Mouse (Mus musculus): ENCODE measurements around the gene Vmp1. TPM values are rescaled to one million over a fixed set of nuclear protein-coding genes. Genes with fewer than 3 reads are reported as not detected.

Vmp1 gene
- polyA plus RNA-seq, 1 experiment from 2014 or later, result 99.7 TPM

- no peak overlapping the region for H3K27ac ChIP-seq (replicated peaks; ENCODE audit: low read depth, low read length)
- H3K36me3 ChIP-seq (replicated peaks; ENCODE audit: control insufficient read depth, insufficient read depth, low read depth, low read length), result no peaks in the 10 kb centered on the region; the same call in 1 of the 2 replicates
- ATAC-seq (replicated peaks; ENCODE audit: insufficient number of reproducible peaks, low FRiP score, low TSS enrichment, low read depth), result no peak
- no peaks in the 10 kb centered on the region for H3K9me3 ChIP-seq (replicated peaks; ENCODE audit: control insufficient read depth, low read length)
- 89% methylated on average over 3 of the region's 3 CpGs for WGBS
- no peak overlapping the region for H3K4me3 ChIP-seq (ENCODE audit: low read depth, low read length)
- H3K27me3 ChIP-seq (ENCODE audit: control insufficient read depth, insufficient read depth, low read length), result no peaks in the 10 kb centered on the region
- no peak overlapping the region for H3K4me2 ChIP-seq (ENCODE audit: low read depth, low read length)
- H3K9ac ChIP-seq (replicated peaks; ENCODE audit: low read length), result no peak overlapping the region
- H3K4me1 ChIP-seq (ENCODE audit: control insufficient read depth, insufficient read depth, low read length), result no peaks in the 10 kb centered on the region
- no peak for DNase-seq (ENCODE audit: low spot score)
These were observed 15.5 kb downstream of the Vmp1 start for GRCm38 (mm10) chr11:86668169-86668568.

- H3K9ac ChIP-seq (replicated peaks; ENCODE audit: low read length), result no peak overlapping the region
- ATAC-seq (replicated peaks; ENCODE audit: insufficient number of reproducible peaks, low FRiP score, low TSS enrichment, low read depth), result no peak
- 91% methylated on average over 2 of the region's 2 CpGs for WGBS
These were observed 16.1 kb downstream of the Vmp1 start for GRCm38 (mm10) chr11:86667553-86667952.

GRCm38 (mm10) chr11:86664406-86664805 is 19.2 kb downstream of the Vmp1 start:
- Histone ChIP-seq H3K36me3 (replicated peaks; ENCODE audit: control insufficient read depth, insufficient read depth, low read depth, low read length) (no peaks in the 10 kb centered on the region; the same call in 1 of the 2 replicates), H3K9ac (replicated peaks; ENCODE audit: low read length) (no peak overlapping the region), H3K4me1 (ENCODE audit: control insufficient read depth, insufficient read depth, low read length) (no peaks in the 10 kb centered on the region), H3K4me3 (ENCODE audit: low read depth, low read length) (no peak overlapping the region), H3K27ac (replicated peaks; ENCODE audit: low read depth, low read length) (no peak overlapping the region), H3K4me2 (ENCODE audit: low read depth, low read length) (no peak overlapping the region), H3K27me3 (ENCODE audit: control insufficient read depth, insufficient read depth, low read length) (no peaks in the 10 kb centered on the region), H3K9me3 (replicated peaks; ENCODE audit: control insufficient read depth, low read length) (no peaks in the 10 kb centered on the region)
- DNase-seq (ENCODE audit: low spot score), result no peak
- 90% methylated on average over 3 of the region's 3 CpGs for WGBS
- no peak for ATAC-seq (replicated peaks; ENCODE audit: insufficient number of reproducible peaks, low FRiP score, low TSS enrichment, low read depth)

More at GRCm38 (mm10) chr11:86667553-86667952, 16.1 kb downstream of the Vmp1 start:
- Histone ChIP-seq H3K4me3 (ENCODE audit: low read depth, low read length) (no peak overlapping the region), H3K4me2 (ENCODE audit: low read depth, low read length) (no peak overlapping the region), H3K36me3 (replicated peaks; ENCODE audit: control insufficient read depth, insufficient read depth, low read depth, low read length) (no peaks in the 10 kb centered on the region; the same call in 1 of the 2 replicates), H3K27ac (replicated peaks; ENCODE audit: low read depth, low read length) (no peak overlapping the region), H3K9me3 (replicated peaks; ENCODE audit: control insufficient read depth, low read length) (no peaks in the 10 kb centered on the region), H3K27me3 (ENCODE audit: control insufficient read depth, insufficient read depth, low read length) (no peaks in the 10 kb centered on the region), H3K4me1 (ENCODE audit: control insufficient read depth, insufficient read depth, low read length) (no peaks in the 10 kb centered on the region)
- DNase-seq (ENCODE audit: low spot score), result no peak

GRCm38 (mm10) chr11:86663977-86664376 is 19.7 kb downstream of the Vmp1 start:
- no peak overlapping the region for H3K4me3 ChIP-seq (ENCODE audit: low read depth, low read length)
- no peaks in the 10 kb centered on the region; the same call in 1 of the 2 replicates for H3K36me3 ChIP-seq (replicated peaks; ENCODE audit: control insufficient read depth, insufficient read depth, low read depth, low read length)
- H3K27ac ChIP-seq (replicated peaks; ENCODE audit: low read depth, low read length), result no peak overlapping the region
- H3K9ac ChIP-seq (replicated peaks; ENCODE audit: low read length), result no peak overlapping the region
- no peak for DNase-seq (ENCODE audit: low spot score)
- H3K4me1 ChIP-seq (ENCODE audit: control insufficient read depth, insufficient read depth, low read length), result no peaks in the 10 kb centered on the region
- H3K27me3 ChIP-seq (ENCODE audit: control insufficient read depth, insufficient read depth, low read length), result no peaks in the 10 kb centered on the region
- no peak overlapping the region for H3K4me2 ChIP-seq (ENCODE audit: low read depth, low read length)
- ATAC-seq (replicated peaks; ENCODE audit: insufficient number of reproducible peaks, low FRiP score, low TSS enrichment, low read depth), result no peak
- H3K9me3 ChIP-seq (replicated peaks; ENCODE audit: control insufficient read depth, low read length), result no peaks in the 10 kb centered on the region

- no peaks in the 10 kb centered on the region for H3K4me1 ChIP-seq (ENCODE audit: control insufficient read depth, insufficient read depth, low read length)
- no peaks in the 10 kb centered on the region for H3K27me3 ChIP-seq (ENCODE audit: control insufficient read depth, insufficient read depth, low read length)
- no peak overlapping the region for H3K9ac ChIP-seq (replicated peaks; ENCODE audit: low read length)
- H3K4me3 ChIP-seq (ENCODE audit: low read depth, low read length), result no peak overlapping the region
- no peaks in the 10 kb centered on the region; the same call in 1 of the 2 replicates for H3K36me3 ChIP-seq (replicated peaks; ENCODE audit: control insufficient read depth, insufficient read depth, low read depth, low read length)
- DNase-seq (ENCODE audit: low spot score), result no peak
- ATAC-seq (replicated peaks; ENCODE audit: insufficient number of reproducible peaks, low FRiP score, low TSS enrichment, low read depth), result no peak
- H3K4me2 ChIP-seq (ENCODE audit: low read depth, low read length), result no peak overlapping the region
- 88% methylated on average over 8 of the region's 8 CpGs for WGBS
- H3K27ac ChIP-seq (replicated peaks; ENCODE audit: low read depth, low read length), result no peak overlapping the region
- H3K9me3 ChIP-seq (replicated peaks; ENCODE audit: control insufficient read depth, low read length), result no peaks in the 10 kb centered on the region
These were observed 20.4 kb downstream of the Vmp1 start for GRCm38 (mm10) chr11:86662986-86663895.

- no peaks in the 10 kb centered on the region for H3K4me1 ChIP-seq (ENCODE audit: control insufficient read depth, insufficient read depth, low read length)
- H3K27ac ChIP-seq (replicated peaks; ENCODE audit: low read depth, low read length), result no peak overlapping the region
- no peaks in the 10 kb centered on the region for H3K9me3 ChIP-seq (replicated peaks; ENCODE audit: control insufficient read depth, low read length)
- DNase-seq (ENCODE audit: low spot score), result no peak
- no peak overlapping the region for H3K4me2 ChIP-seq (ENCODE audit: low read depth, low read length)
- no peak overlapping the region for H3K4me3 ChIP-seq (ENCODE audit: low read depth, low read length)
- no peak for ATAC-seq (replicated peaks; ENCODE audit: insufficient number of reproducible peaks, low FRiP score, low TSS enrichment, low read depth)
- H3K9ac ChIP-seq (replicated peaks; ENCODE audit: low read length), result no peak overlapping the region
- no peaks in the 10 kb centered on the region for H3K27me3 ChIP-seq (ENCODE audit: control insufficient read depth, insufficient read depth, low read length)
- H3K36me3 ChIP-seq (replicated peaks; ENCODE audit: control insufficient read depth, insufficient read depth, low read depth, low read length), result no peaks in the 10 kb centered on the region
These were observed 25.8 kb downstream of the Vmp1 start for GRCm38 (mm10) chr11:86657863-86658262.

GRCm38 (mm10) chr11:86656849-86657567 is 26.6 kb downstream of the Vmp1 start:
- 91% methylated on average over 4 of the region's 4 CpGs for WGBS

GRCm38 (mm10) chr11:86655671-86656070 is 28.0 kb downstream of the Vmp1 start:
- no peaks in the 10 kb centered on the region for H3K9me3 ChIP-seq (replicated peaks; ENCODE audit: control insufficient read depth, low read length)
- H3K27me3 ChIP-seq (ENCODE audit: control insufficient read depth, insufficient read depth, low read length), result no peaks in the 10 kb centered on the region
- peak; percentile 59 for DNase-seq (ENCODE audit: low spot score)
- H3K4me2 ChIP-seq (ENCODE audit: low read depth, low read length), result no peak overlapping the region
- no peak overlapping the region for H3K9ac ChIP-seq (replicated peaks; ENCODE audit: low read length)
- WGBS, result 67% methylated on average over 1 of the region's 1 CpGs
- H3K4me1 ChIP-seq (ENCODE audit: control insufficient read depth, insufficient read depth, low read length), result no peaks in the 10 kb centered on the region
- no peak for ATAC-seq (replicated peaks; ENCODE audit: insufficient number of reproducible peaks, low FRiP score, low TSS enrichment, low read depth)
- no peak overlapping the region for H3K27ac ChIP-seq (replicated peaks; ENCODE audit: low read depth, low read length)
- no peaks in the 10 kb centered on the region for H3K36me3 ChIP-seq (replicated peaks; ENCODE audit: control insufficient read depth, insufficient read depth, low read depth, low read length)
- no peak overlapping the region for H3K4me3 ChIP-seq (ENCODE audit: low read depth, low read length)

More at GRCm38 (mm10) chr11:86656849-86657567, 26.6 kb downstream of the Vmp1 start:
- Histone ChIP-seq H3K27ac (replicated peaks; ENCODE audit: low read depth, low read length) (no peak overlapping the region), H3K4me2 (ENCODE audit: low read depth, low read length) (no peak overlapping the region), H3K4me3 (ENCODE audit: low read depth, low read length) (no peak overlapping the region), H3K9me3 (replicated peaks; ENCODE audit: control insufficient read depth, low read length) (no peaks in the 10 kb centered on the region), H3K36me3 (replicated peaks; ENCODE audit: control insufficient read depth, insufficient read depth, low read depth, low read length) (no peaks in the 10 kb centered on the region), H3K27me3 (ENCODE audit: control insufficient read depth, insufficient read depth, low read length) (no peaks in the 10 kb centered on the region), H3K9ac (replicated peaks; ENCODE audit: low read length) (no peak overlapping the region), H3K4me1 (ENCODE audit: control insufficient read depth, insufficient read depth, low read length) (no peaks in the 10 kb centered on the region)
- ATAC-seq (replicated peaks; ENCODE audit: insufficient number of reproducible peaks, low FRiP score, low TSS enrichment, low read depth) (no peak), DNase-seq (ENCODE audit: low spot score) (no peak)

Measured in embryonic facial prominence, embryonic 11.5 days (tissue).